Mouse (Mus musculus) G1E (cell line): ENCODE measurements around the gene Gm20917. TPM values are rescaled to one million over a fixed set of nuclear protein-coding genes. Genes with fewer than 3 reads are reported as not detected.
"Not testable (repeated sequence)": the region's sequence is repeated elsewhere in the genome, so short reads cannot be mapped to it uniquely, and the experiment has no call there.

Experiments
- ATAC-seq: 2 replicates; pipeline ENCODE4 v1.8.0; 2016; ENCODE audit warnings: mild to moderate bottlenecking; ENCODE audit not compliant: insufficient number of reproducible peaks, poor library complexity, low FRiP score, severe bottlenecking; ENCODE audit errors: extremely low read depth
- DNase-seq: peaks from one replicate; pipeline ENCODE4 v3.0.0; 2012; ENCODE audit warnings: low spot score
- H3K27me3 ChIP-seq: 2 replicates; pipeline ENCODE4 v1.6.1; 2012; ENCODE audit warnings: mild to moderate bottlenecking, low read length, inconsistent platforms; ENCODE audit not compliant: insufficient read depth
- H3K36me3 ChIP-seq: replicated peaks from 2 replicates; pipeline ENCODE3; 2012; ENCODE audit warnings: mild to moderate bottlenecking, inconsistent platforms
- H3K4me1 ChIP-seq: 2 replicates; pipeline ENCODE4 v1.6.1; 2012; ENCODE audit warnings: low read depth, low read length, inconsistent platforms, mixed read lengths; ENCODE audit not compliant: insufficient read depth
- H3K4me3 ChIP-seq: 2 replicates; pipeline ENCODE4 v1.5.1; 2012; ENCODE audit warnings: low read depth, mild to moderate bottlenecking, inconsistent platforms, low read length, moderate library complexity, mixed read lengths
- H3K9me3 ChIP-seq: replicated peaks from 2 replicates; pipeline ENCODE4 v1.6.1; 2012; ENCODE audit warnings: inconsistent platforms
- polyA plus RNA-seq: library from polyadenylated mRNA; stranded (reverse); fragments of >175 nt; gene quantifications from 2 replicates; pipeline ENCODE4 v1.2.3, GENCODE M21; 2012
- total RNA-seq, 2 experiments: library from RNA; stranded (forward) in 1 of 2; stranded (reverse) in 1 of 2; fragments of 200-1000 nt in 1 of 2; fragments of >200 nt in 1 of 2; fragmentation: Nextera tagmentation in 1 of 2; gene quantifications; 2 replicates each; pipeline ENCODE4 v1.2.3; 2014 to 2017

Gm20917 gene
- total RNA-seq (2014; fragmentation: Nextera tagmentation) (not detected in 2 replicates), total RNA-seq (2017) (not detected in 2 replicates), polyA plus RNA-seq (not detected in 2 replicates)

GRCm38 (mm10) chrY:79151022-79151421 lies at the start of gene Gm20917:
Gene Gm20917, minus strand, starts transcription at chrY:79151122.
- not testable (repeated sequence) for DNase-seq, ATAC-seq, H3K9me3 ChIP-seq

More at GRCm38 (mm10) chrY:79151022-79151421, at the start of gene Gm20917:
- not testable (repeated sequence) for H3K36me3 ChIP-seq, H3K27me3 ChIP-seq, H3K4me3 ChIP-seq, H3K4me1 ChIP-seq

Other genes starting within 250 kb of the Gm20917 start
- not detected in 2 replicates for gene Gm20916, start 168.4 kb upstream of the Gm20917 start, total RNA-seq (2014; fragmentation: Nextera tagmentation)
- not detected in 2 replicates for gene Gm20916, start 168.4 kb upstream of the Gm20917 start, total RNA-seq (2017)
- not detected in 2 replicates for gene Gm20916, start 168.4 kb upstream of the Gm20917 start, polyA plus RNA-seq